Mouse (Mus musculus) retina, postnatal 7 days (tissue): Measurements from ENCODE around the gene Adgrf1.

Source experiments
- DNase-seq: peaks from one replicate; pipeline ENCODE4 v3.0.0-alpha.2; 2012; ENCODE audit warnings: low read depth, low spot score

Adgrf1 gene

DNA sequence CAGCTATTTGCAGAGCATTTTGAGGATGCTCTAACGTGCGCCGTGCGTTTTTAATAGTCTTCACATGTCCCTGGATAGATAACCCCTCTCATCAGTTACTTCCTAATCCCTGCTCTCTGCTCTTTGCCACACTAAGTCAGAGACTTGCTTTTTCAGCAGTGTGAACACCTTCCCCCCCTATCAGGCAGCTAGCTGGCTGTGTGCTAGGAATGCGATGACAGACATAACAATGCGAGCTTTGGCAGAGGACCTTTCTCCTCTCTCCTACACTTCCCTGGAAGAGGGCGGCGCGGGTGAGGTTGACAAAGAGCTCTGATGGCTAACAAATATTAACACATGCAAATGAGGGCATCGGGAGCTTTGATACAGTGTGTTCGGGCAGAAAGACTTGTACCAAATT lies 92.2 kb downstream of the Adgrf1 start:
- no peak for DNase-seq

DNA sequence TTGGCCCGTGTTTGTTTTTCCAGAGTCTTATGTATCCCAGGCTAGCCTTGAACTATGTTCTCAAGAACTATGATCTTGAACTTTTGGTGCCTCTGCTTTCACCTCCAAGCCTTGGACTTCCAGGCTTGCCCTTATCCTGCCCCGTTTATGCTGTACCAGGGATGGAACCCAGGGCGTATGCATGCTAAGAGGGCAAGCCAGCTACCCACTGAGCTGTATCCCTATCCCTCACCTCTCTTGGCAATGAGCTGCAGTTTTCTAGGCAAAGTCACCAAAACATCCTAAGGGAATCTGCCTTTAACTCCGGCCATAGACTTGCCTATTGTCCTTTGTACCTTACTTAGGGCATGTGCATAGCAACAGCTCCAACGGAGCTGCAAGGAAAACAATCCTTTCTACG lies 92.8 kb downstream of the Adgrf1 start:
- DNase-seq, result no peak

DNA sequence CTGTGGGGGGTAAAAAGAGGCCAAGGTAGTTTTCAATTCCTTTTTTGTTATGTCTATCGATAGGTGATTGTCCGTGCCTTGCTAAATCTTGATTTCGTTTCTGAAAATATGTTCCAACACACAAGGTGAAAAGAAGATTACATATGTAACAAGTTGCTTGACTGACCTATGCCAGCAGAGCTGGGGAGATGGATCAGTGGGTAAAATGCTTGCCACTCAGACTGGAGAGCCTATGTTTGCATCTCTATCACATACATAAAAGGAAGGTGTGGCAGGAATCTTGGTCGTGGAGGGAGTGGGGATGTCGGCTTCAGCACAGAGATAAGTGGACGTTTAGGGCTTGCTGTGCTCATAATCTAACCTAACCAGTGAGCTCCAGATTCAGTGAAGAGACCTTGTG lies 93.8 kb downstream of the Adgrf1 start:
- no peak for DNase-seq

DNA sequence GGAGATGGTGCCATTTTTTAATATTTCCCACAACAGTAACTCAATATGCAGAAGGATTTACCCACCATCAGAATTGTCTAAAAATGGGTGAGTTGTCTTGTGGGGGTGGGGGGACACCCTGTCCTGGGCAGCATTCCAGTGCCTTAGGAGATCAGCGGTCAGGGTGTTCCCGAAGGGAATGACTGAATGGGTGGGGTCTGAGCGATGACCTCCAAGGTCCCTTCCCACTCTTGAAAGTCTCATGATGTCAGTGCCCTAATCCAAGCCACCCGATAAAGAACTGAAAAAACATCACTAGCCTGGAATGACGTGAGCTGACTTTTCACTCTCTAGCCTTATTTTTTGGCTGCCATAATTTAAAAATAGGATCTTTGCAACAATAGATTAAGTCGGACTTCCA lies 95.2 kb downstream of the Adgrf1 start:
- no peak for DNase-seq

DNA sequence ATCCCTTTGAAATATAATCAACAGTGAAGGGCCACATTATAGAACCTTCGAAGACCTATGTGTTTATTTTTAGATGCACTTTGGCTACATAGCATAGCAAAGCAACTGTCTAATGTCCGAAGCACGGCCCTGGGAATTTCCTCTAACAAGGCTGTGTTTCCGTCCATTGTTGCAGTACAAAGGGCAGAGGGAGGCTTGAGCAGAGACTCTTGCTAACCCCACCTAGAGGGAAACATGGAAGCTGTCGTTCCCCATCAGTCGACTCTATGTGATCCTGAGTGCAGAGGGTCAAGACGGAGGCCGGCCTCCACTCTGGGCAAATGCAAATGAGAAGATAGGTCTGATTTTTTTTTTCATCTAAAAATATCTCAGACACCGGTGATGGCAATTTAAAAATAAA lies 96.4 kb downstream of the Adgrf1 start:
- DNase-seq, result no peak

DNA sequence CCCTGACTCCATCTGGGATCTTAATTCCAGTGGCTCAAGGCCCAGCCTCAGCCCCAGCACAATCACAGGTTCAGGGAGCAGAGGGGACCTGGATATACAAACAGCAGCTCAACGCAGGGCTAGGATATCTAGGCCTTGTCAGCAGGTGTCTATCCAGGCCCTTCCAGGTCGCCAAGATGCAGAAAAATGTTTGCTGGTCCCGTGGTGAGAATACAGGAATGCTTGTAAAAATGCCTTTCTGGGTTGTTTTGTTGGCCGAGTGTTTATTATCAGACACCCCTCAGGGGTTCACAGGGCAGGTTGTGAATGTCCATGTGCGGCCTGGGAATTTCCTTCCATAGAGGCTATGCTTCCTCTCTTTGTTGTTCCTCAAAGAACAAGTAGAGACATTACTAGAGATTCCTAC lies 98.0 kb downstream of the Adgrf1 start:
- no peak for DNase-seq

DNA sequence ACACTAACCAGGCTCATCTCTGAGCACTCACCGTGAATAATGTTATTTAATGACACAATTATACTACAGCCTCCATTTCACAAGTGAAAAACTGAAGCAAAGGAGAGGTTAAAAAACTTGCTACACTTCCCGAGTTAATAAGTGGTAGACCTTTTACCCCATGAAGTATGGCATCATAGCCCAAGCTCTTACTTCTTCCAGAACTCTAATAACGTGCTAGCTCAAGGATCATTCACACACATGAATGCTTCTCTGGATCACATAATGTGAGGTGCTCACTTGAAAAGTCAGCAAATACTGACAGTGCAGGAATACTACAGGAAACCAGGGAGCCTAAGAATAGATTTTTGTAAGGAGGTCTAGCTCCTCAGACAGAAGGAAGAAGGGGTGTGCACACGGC lies 102.5 kb downstream of the Adgrf1 start:
- DNase-seq, result no peak

DNA sequence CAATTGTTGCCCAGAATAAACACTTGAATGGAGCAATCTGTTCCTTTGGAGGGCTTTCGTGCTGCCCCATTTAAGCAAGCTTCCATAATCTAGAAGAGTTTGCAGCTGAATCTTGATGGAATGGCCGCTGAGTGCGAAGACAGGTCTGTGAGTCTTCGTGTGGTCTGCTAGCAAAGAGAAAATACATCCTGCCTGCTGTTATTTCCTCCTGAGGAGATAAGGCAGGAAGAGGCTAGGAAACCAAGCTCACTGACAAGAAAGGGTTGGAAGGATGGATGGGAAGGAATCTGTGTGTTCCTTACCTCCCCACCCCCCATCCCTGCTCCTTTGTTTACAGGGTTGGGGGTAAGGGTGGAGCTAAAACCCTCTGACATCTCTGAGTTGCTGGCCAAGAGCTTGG lies 103.9 kb downstream of the Adgrf1 start:
- no peak for DNase-seq
